Mouse (Mus musculus): ENCODE measurements around the gene Tmem191c.
"Not testable (repeated sequence)": the region's sequence is repeated elsewhere in the genome, so short reads cannot be mapped to it uniquely, and the experiment has no call there.

Gene Tmem191c

DNA sequence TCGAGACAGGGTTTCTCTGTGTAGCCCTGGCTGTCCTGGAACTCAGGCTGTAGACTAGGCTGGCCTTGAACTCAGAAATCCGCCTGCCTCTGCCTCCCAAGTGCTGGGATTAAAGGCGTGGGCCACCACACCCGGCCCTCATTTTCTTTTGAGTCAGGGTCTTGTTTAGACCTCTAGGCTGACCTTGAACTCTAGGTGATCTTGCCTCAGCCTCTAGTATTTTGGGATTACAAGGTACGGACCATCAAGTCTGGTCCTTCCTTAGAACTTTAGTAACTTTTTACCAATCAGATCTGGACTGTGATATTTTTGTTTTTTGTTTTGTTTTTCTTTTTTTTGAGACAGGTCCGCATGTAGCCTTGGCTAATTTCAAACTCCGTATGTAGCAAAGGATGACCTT lies at the start of gene Tmem191c:
Tmem191c (plus strand) TSS at position 357 of the 400 bp plus-strand sequence.
- DNase-seq (ENCODE audit: low read depth), result no peak

DNA sequence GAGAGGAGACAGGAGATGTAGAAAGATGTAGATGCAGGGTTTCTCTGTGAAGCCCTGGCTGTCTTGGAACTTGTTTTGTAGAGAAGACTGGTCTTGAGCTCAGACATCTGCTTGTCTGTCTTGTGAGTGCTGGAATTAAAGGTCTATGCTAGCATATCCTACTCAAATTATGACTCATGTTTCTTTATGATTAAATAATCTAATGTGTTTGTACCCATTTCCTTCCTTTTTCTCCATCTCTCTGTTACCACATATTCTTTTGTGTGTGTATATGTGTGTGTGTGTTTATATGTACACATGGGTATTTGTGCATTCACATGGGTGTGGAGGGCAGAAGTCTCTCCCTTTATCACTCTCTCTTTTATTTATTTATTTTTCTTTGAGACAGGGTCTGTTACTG lies 49.4 kb upstream of the Tmem191c start:
- DNase-seq (ENCODE audit: low read depth), result no peak

DNA sequence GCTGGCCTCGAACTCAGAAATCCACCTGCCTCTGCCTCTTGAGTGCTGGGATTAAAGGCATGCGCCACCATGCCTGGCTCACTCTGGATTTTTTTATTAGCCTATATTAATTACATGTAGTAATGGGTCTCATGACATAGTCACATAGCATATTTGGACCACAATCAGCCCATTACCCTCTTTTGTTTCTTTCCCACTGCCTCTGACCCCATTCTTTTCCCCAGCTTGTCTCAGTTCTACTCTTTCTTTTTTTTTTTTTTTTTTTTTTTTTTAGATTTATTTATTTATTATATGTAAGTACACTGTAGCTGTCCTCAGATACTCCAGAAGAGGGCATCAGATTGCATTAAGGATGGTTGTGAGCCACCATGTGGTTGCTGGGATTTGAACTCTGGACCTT lies 44.4 kb upstream of the Tmem191c start:
- DNase-seq (ENCODE audit: low read depth), result not testable (repeated sequence)

DNA sequence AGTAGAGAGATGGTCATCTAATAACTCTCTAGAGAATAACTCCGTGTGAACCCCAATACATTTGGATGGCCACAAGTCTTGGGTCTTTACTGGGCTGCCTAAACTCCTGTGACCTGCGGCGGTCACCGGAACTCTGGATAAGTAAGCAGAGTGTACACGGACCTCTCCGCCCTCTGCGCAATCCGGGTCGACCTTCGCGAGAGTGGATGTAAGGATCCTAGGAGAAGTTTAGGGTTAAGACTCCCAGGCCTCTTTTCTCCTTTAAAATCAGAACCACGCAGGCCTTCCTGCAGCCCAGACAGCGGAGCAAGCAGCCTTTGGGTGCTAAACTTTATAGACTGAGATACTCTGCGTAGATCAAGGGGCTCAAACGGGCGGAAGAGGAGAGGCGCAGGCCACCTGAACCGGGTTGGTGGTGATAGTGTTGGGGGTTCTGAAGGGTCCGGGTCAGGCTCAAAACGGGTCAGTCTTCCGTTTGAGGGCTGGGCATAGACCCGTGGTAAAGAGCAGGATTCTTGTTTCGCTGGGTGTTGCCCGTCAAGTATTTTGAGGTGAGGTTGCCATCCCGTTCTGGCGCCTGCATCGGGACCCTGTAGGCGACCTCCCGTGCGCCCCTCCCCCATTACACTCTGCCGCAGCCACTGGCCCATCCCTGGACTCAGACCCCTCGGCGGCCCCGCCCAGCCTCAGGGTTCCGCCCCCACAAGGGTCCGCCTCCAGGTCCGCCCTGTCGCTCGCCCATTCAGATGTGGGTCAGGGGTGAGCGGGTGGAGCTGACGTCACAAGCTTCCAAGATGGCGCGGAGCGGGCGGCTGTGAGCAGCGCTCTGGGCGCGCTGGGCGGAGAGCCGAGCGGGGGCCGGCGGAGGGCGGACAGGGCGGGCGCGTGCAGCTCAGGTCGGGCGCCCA lies 42.8 kb upstream of the Tmem191c start, which contains the start of gene Hic2:
Hic2 (plus strand) TSS at position 779 of the 908 bp plus-strand sequence.
- DNase-seq (ENCODE audit: low read depth), result peak; percentile 91

DNA sequence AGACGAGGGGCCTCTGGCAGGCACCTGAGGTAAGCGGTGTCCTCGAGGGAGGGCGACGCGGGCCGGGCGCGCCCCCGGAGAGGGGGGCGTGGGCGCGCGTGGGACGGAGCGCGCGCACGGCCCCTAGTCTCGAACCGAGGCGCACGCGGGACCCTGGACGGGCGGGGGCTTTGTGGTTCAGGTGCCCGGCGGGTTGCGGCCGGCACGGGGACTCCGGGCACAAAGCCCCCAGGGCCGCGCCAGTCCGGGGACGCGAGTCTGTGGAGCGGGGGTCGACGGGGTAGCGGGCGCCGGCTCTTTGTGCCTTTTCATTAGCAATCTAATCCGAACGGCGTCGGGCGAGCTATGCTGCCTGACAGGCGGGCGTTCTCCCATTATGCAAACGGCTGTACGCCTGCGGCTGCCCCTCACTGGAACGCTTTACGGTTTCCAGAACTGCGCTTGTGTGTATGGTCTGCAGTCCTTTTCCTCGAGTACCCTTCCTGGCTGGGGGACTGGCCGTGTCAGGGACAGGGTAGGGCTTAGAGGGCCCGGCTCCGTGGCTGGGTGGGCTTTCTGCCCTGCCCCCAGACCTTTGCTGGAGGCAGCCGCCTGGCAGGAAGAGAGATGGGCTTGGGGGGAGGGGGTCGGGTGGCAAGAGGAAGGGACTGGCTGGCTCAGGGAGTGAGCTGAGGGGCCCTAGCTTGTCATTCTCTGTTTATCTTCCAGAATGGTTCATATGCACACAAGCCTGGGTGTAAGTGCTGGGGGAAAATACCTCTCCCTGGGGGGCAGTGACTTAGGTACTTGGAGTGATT lies 42.0 kb upstream of the Tmem191c start:
- DNase-seq (ENCODE audit: low read depth), result peak; percentile 30

DNA sequence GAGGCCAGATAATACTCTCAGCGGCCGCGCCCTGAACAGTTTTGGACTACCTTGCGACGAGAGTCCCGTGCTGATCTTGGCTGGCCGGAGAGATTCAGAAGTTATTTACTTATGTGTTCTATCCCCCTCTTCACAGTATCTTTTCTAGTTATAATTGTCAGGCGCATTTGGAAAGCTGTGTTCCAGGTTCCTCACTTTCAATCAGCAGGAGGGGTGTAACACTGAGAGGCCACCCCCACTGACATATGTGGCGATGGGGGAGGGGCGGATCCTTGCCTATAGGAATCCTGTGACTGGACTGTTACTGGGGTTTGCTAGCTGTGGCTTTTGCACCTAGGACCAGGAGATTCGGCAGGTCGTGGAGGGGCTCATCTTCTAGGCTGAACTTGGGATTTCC lies 41.4 kb upstream of the Tmem191c start:
- DNase-seq (ENCODE audit: low read depth), result no peak

DNA sequence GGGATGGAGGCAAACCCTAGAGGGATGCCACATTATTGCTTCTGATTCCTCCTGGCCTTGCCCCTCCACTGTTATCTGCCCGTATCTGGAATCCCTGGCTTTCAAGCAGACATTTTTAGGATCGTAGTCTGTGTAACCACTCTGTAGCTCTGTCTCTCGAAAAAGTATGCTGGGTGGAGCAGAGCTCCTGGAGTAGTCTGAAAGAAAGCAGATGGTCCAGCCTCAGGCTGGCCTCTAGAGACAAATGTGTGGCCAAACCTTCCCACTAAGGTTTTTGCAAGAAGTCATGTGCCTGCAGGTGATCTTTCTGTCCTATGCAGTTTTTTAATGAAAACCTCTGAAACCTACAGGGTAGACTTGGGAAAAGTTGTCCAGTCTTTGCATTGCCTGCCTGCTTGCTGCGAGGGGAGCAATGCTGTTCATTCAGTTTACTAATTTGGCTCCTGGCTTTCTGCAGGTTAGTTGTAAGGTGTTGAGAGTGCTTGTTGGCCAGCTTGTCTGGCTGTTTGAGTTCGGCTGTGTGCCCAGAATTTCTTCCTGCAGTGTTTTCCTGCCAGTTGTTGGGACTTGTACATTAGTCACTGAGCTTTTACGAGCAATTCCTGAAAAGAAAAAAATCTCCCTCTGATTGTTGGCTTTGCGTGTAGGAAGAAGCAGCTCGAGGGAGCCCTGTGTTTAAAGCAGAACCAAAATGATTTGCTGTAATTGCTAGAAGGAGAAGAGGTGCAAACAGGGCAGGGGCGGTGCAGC lies 40.8 kb upstream of the Tmem191c start:
- DNase-seq (ENCODE audit: low read depth), result no peak

DNA sequence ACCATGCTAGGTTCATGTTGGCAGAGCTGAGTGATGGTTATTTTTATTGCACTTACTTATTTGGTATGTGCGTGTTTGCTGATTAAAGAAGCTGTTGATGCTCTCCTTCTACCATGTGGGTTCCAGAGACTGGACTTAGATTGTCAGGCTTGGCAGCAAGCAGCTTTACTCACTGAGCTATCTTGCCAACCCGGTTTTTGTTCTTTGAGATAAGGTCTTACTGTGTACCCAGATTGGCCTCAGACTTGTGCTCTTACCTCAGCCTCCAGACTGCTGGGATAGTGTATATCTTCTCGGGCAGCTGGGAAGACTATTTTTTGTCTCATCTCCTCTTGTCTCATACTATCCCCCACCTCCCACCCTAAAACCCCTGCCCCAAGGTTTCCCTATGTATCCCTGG lies 38.2 kb upstream of the Tmem191c start:
- no peak for DNase-seq (ENCODE audit: low read depth)

DNA sequence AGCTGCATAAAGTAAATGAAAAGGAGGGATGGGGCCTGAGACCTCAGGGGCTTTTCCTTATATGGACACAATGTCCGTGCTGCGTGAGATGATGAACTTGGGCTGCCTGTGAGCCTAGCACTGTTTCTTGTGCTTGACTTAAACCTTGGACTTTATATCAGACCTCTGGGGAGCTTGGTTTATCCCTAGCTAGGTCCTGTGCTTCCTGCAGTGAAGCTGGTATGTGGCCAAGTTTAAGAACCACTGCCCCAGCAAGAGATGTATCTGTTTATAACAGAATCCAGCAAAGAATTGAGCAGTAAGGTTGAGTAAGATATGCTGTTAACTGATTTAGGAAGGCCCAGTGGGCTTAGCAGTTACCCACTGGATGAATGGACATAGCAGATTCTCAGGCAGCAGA lies 36.5 kb upstream of the Tmem191c start:
- DNase-seq (ENCODE audit: low read depth), result no peak

DNA sequence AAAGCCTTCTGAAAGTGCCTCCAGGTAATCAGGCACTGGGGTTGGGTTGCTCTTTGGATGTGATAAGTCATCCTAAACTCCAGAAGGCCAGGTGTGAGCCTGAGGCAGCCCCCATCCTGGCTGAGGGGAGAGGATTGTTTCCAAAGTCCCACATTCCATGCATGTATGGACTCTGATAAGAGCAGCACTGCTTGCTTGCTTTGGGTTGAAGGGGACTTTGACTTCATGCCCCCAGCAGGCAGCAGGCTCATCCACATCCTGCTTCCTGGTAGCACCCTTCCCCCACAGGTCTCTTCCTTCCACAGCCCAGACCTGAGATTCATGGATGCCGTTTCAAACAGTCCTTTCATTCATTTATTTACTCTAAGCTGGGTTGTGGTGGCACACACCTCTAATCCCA lies 32.1 kb upstream of the Tmem191c start:
- DNase-seq (ENCODE audit: low read depth), result no peak

DNA sequence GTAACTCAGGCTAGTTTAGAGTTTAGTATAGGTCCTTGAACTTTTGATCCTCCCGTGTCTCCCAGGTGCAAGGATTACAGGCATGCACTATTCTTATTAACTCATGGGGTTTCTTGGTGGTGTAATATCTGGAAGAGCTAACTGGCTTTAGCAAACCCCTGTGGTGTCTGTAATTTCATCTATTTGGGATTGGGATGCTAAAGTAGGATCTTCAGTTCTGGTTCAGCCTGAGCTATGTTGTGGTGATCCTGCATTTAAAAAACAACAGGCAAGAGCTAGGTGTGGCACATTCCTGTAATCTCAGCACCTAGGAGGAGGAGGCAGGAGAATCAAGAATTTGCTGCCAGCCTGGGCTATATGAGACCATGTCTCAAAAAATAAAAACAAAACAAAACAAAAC lies 30.9 kb upstream of the Tmem191c start:
- no peak for DNase-seq (ENCODE audit: low read depth)

DNA sequence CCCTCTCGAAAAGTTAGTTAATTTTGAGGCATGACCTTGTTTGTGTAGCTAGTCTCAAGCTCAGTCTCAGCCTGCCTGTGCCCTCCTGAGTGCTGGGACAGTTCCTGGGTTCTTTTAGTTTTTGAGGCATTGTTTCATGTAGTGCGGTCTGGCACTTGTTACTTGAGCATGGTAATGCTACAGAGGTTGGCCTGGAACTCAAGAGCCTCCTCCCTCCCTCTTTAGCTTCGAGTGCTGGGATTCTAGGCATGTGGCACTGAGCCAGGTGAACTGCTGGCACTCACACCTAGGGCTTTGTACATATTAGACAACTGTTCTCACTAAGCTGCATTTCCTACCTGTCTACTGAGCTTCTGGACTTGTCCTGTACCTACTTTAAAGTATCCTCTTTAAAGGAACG lies 28.1 kb upstream of the Tmem191c start:
- no peak for DNase-seq (ENCODE audit: low read depth)

DNA sequence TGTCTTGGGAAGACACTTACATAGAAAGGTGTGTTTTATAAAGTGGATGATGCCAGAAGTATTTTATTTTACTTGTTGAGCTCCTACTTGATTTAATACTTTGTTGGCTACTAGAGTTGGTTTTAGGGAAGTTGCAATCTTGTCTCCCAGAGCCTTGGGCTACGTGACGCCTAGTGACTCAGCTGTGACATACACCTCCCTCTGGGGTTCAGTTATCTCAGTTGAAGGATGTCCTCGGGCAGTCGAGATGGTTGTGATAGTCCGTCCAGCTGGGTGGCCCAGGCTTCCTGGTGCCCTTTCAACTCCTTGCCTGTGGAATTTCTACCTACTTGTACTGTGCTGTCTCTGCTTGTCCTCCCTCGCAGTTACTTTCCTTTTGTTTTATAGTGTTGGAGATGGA lies 26.7 kb upstream of the Tmem191c start:
- peak; percentile 47 for DNase-seq (ENCODE audit: low read depth)

DNA sequence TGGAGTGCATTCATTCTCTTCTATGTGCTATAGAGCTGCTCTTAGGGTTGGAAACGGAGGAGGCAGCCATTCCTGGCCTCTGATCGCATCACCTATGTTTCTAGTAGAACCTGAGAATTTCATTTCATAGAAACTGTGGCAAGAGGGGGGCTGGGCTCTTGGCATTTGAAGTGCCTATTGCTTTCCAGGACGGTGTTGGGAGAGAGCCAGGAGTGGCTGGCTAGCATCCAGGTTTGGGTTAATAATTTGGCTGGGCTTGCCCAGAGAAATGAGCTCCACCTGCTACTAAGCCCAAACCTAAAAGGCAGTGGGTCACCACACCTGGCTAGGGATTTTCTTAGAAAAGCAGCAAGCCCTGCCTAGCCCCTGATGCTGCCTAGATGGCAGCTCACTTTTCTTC lies 24.3 kb upstream of the Tmem191c start:
- no peak for DNase-seq (ENCODE audit: low read depth)

DNA sequence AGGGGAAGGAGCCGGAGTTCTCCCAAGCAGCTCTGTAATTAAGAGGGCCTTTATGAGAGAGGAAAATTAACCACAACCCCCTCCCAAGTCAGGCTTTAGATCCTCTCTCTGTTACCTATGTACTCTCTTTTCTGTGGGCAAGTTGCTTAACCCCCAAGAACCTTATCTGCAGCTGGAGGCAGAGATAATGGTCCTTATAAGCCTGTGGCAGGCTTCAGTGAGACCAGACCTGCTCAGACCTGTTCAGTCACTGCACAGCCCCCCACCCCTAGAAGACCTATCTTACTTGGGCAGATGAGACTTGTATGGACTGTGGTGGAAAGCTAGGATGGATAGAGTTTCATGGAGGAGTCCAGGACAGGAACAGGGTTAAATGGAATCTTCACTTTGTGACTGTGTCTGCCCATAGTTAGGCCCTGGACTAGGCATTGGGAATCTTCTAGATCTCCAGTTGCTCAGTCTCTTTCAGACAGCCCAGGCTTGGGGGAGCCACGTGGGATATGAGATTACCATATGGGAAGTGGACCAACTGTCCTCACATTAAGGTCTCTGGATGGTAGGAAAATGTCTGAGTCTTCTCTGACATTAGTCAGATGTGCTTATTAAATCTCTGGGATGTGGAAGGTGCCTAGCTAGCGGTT lies 23.7 kb upstream of the Tmem191c start:
- DNase-seq (ENCODE audit: low read depth), result no peak

DNA sequence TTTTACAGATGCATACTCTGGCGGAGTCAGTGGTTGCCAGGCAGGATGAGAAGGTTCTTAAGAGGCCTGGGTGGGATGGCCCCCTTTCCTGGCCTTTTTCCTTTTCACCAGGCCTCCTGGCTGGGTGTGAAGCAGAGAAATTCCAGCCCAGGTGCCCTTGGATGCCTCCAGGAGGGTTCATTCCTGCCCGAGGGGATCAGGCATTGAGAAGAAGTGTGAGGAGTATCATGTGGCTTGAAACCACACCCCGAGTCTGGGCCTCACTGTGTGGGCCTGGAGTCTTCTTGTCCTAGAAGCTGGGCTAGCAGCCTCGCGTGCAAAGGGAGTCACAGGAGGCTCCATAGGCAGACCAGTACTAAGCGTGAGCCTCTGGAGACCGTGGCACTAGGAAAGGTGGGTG lies 23.0 kb upstream of the Tmem191c start:
- DNase-seq (ENCODE audit: low read depth), result no peak

DNA sequence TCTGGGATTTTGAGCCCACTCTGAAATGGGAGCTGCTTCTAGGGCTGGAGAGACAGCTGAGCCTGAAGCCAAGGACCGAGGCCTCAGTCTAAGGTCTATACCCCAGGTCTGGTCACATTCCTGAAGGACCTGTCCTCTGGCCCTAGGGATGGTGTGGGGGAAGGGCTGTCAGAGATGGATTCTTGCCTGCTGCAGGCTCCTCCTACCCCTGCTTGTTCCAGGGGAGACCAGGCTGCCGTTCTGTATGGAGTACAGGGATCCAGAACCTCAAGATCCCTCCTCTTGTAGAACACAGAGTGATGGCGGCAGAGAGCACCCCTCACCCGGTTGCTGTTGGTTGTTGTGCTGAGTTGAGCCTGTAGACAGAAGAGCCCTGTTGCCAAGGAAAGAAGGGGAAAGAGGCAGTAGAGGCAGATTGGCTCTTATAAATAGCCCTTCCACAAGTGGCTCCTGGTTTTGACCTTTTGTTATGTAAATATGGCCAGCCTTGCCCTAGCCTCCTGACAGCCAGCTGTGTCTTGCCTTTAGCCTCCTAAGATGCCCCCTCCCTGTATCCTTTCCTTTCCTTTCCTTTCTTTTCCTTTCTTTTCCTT lies 21.8 kb upstream of the Tmem191c start:
- DNase-seq (ENCODE audit: low read depth), result no peak

DNA sequence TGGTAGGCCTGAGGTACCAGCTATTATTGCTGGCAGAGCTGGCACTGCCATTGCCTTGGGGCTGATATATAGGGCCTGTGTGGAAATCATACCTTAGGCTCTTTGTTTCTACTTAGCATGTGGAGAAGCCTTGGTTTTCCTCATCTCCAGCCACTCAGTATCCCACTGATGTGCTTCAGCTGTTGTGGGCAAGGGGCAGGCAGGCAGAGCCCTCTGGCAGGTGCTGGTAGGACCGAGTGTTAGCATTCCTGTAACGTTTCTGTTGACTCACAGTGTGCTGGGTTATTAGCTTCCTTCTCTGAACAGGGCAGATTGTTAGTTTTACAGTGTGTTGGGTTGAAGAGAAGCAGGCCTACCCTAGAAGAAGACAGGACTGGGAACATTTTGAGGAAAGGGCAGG lies 20.6 kb upstream of the Tmem191c start:
- DNase-seq (ENCODE audit: low read depth), result no peak

DNA sequence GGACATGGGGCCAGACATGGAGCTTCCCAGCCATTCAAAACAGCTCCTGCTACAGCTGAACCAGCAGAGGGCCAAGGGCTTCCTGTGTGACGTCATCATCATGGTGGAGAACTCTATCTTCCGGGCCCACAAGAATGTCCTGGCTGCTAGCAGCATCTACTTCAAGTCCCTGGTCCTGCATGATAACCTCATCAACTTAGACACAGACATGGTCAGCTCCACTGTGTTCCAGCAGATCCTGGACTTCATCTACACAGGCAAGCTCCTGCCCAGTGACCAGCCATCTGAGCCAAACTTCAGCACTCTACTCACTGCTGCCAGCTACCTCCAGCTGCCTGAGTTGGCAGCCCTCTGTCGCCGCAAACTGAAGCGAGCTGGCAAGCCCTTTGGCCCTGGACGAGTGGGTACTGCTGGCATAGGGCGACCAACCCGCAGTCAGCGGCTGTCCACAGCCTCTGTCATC lies 18.5 kb upstream of the Tmem191c start:
- no peak for DNase-seq (ENCODE audit: low read depth)

DNA sequence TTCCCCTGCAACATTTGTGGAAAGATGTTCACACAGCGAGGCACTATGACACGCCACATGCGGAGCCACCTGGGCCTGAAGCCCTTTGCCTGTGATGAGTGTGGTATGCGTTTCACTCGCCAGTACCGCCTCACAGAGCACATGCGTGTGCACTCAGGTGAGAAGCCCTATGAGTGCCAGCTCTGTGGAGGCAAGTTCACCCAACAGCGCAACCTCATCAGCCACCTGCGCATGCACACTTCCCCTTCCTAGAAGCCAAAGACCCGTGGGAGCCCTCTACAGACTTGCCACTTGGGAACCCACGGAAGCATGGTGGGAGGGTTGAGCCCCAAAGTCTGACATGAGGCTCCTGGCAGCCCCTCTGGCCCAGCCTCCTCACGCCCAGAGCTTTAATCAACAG lies 17.0 kb upstream of the Tmem191c start:
- DNase-seq (ENCODE audit: low read depth), result no peak

DNA sequence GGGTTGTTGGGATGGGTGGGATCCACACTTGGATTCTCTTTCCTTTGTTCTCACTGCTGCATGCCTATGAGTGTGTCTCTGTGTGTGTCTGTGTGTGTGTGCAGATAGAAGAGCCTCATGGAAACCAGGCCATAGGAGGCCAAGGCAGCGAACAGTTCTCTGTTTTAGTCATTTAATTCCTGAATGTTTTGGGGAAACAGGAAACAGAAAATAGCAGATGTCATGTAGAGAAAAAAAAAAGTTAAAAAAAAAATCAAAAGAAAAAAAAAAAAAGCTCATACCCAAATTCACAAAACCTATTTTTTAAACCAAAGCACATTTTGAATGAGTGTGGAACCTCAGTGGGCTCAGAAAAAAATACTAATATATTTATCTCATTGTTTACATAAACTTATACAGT lies 14.5 kb upstream of the Tmem191c start:
- no peak for DNase-seq (ENCODE audit: low read depth)
